8 mouse cellular contexts compared by ENCODE assay signal in the genomic region with DNA sequence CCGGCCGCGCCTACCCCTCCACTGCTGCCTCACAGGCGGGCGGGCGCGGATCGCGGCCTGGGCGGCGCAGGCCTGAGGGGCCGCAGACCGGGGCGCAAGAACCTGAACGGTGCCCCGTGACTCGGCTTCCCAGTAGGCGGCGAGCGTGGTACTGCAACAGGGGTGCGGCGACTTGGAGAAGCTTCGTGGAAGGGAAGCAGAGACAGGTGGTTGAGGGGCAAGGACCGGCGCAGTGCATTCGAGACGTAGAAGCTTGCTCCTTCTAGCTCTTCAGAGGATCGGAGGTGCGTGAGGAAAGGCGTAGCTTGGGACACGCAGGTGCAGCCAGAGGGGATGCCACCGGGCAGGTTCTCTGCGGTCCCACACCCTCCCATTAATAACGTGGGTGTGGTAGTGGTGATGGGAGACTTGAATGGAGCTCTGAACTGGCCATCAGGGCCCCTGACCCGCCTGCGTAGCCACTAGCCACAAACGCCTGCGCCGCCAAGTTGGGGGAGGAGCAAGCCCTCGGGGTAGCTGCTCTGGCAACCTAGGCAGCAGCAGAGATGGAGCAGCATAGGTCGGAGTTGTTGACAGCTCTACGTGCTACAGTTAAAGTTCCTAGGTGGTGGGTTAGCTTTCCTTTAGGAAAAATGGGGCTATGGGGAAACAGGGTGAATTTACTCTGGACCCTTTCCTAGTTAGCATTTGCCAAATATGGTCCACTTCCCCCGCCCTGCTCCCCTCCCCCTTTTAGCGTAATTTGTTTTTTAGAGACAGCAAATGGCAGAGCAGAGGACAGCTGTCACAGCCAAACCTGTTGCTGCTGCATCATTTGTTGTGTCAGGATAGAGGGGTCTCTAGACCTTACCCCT. TPM values are rescaled to one million over a fixed set of nuclear protein-coding genes. Genes with fewer than 3 reads are reported as not detected.
A peak's percentile ranks its signal among the peaks of the same experiment; 100 is the strongest.
DNase-seq lines count a peak whose midpoint lies in the region; ATAC-seq and TF ChIP-seq lines count a peak whose summit lies in the region.

No protein-coding gene starts in this region.

- H3K9me3 ChIP-seq in heart, embryonic 12.5 days (replicated peaks) = no peaks in the 10 kb centered on the region
- no peaks in the 10 kb centered on the region for H3K9me3 ChIP-seq in kidney, embryonic 16.5 days (ENCODE audit: low read length)
- no peaks in the 10 kb centered on the region for H3K9me3 ChIP-seq in midbrain, postnatal 0 days (ENCODE audit: low read length)

- peaks cover 23% of the 10 kb centered on the region for H3K4me1 ChIP-seq in heart, embryonic 12.5 days (replicated peaks)
- H3K4me1 ChIP-seq in kidney, embryonic 16.5 days (ENCODE audit: insufficient read depth, low read length) = peaks cover 10% of the 10 kb centered on the region; the same call in 1 of the 2 replicates
- peaks cover 18% of the 10 kb centered on the region; the same call in 1 of the 2 replicates for H3K4me1 ChIP-seq in midbrain, postnatal 0 days (ENCODE audit: insufficient read depth, low read length)

- TF ChIP-seq CTCF in midbrain, postnatal 0 days (IDR thresholded peaks at IDR 0.05) = no peak; the same call in 1 of the 2 replicates

- H3K9ac ChIP-seq in heart, embryonic 12.5 days = peak overlapping the region; percentile 86
- peak overlapping the region; percentile 86 for H3K9ac ChIP-seq in kidney, embryonic 16.5 days (replicated peaks; ENCODE audit: low read length)
- peak overlapping the region; percentile 67 for H3K9ac ChIP-seq in midbrain, postnatal 0 days (replicated peaks; ENCODE audit: low read length, poor library complexity, severe bottlenecking)

- H3K4me3 ChIP-seq in heart, embryonic 12.5 days = peak overlapping the region; percentile 79
- peak overlapping the region; percentile 73 for H3K4me3 ChIP-seq in kidney, embryonic 16.5 days (ENCODE audit: low read length)
- peak overlapping the region; percentile 67 for H3K4me3 ChIP-seq in midbrain, postnatal 0 days (ENCODE audit: low read depth, low read length)

- peak; percentile 62 for ATAC-seq in CD4-positive, CD25-positive, alpha-beta regulatory T cell, adult 4 months
- ATAC-seq in erythroid progenitor cell, adult 5-6 weeks (replicated peaks; ENCODE audit: low FRiP score, poor library complexity, severe bottlenecking) = peak; percentile 78
- ATAC-seq in heart, embryonic 12.5 days (ENCODE audit: insufficient number of reproducible peaks, low FRiP score) = peak; percentile 93
- ATAC-seq in kidney, embryonic 16.5 days (ENCODE audit: low FRiP score, low TSS enrichment) = peak; percentile 96
- peak; percentile 84 for ATAC-seq in midbrain, postnatal 0 days (ENCODE audit: low FRiP score)

- H3K36me3 ChIP-seq in heart, embryonic 12.5 days = no peaks in the 10 kb centered on the region
- no peaks in the 10 kb centered on the region for H3K36me3 ChIP-seq in kidney, embryonic 16.5 days (ENCODE audit: insufficient read depth, low read length)
- H3K36me3 ChIP-seq in midbrain, postnatal 0 days (ENCODE audit: insufficient read depth, low read length) = no peaks in the 10 kb centered on the region
- H3K36me3 ChIP-seq in splenic B cell, adult 2 months (ENCODE audit: control insufficient read depth, insufficient read depth, low read length, poor library complexity, severe bottlenecking) = no peaks in the 10 kb centered on the region

- DNase-seq in brain, embryonic 18.5 days (ENCODE audit: low read depth, low spot score) = peak; percentile 37
- peak; percentile 85 for DNase-seq in liver
- DNase-seq in midbrain, postnatal 0 days (ENCODE audit: low spot score) = peak; percentile 61
- peak; percentile 52 for DNase-seq in splenic B cell, adult 2 months (ENCODE audit: low read depth, low spot score)

- peak overlapping the region; percentile 58 for H3K27ac ChIP-seq in heart, embryonic 12.5 days (ENCODE audit: poor library complexity, severe bottlenecking)
- peak overlapping the region; percentile 71; the same call in 1 of the 2 replicates for H3K27ac ChIP-seq in kidney, embryonic 16.5 days (ENCODE audit: low read length)
- peak overlapping the region; percentile 78 for H3K27ac ChIP-seq in midbrain, postnatal 0 days (ENCODE audit: low read depth, low read length)

- H3K27me3 ChIP-seq in heart, embryonic 12.5 days (replicated peaks) = no peaks in the 10 kb centered on the region
- H3K27me3 ChIP-seq in kidney, embryonic 16.5 days (ENCODE audit: insufficient read depth, low read length) = no peaks in the 10 kb centered on the region; the same call in 1 of the 2 replicates
- no peaks in the 10 kb centered on the region for H3K27me3 ChIP-seq in midbrain, postnatal 0 days (ENCODE audit: insufficient read depth, low read length)
- H3K27me3 ChIP-seq in splenic B cell, adult 2 months (ENCODE audit: control insufficient read depth, insufficient read depth, low read length, poor library complexity, severe bottlenecking) = no peaks in the 10 kb centered on the region

- peak overlapping the region; percentile 94 for H3K4me2 ChIP-seq in heart, embryonic 12.5 days
- H3K4me2 ChIP-seq in kidney, embryonic 16.5 days (replicated peaks; ENCODE audit: low read depth, low read length) = peak overlapping the region; percentile 94
- H3K4me2 ChIP-seq in midbrain, postnatal 0 days (ENCODE audit: low read depth, low read length, poor library complexity, severe bottlenecking) = peak overlapping the region; percentile 61

- WGBS in heart, embryonic 12.5 days = under 1% methylated on average over 44 of the region's 44 CpGs
- WGBS in kidney, embryonic 16.5 days = 1% methylated on average over 35 of the region's 44 CpGs
- 1% methylated on average over 40 of the region's 44 CpGs for WGBS in midbrain, postnatal 0 days

RNA-seq across cellular contexts. Expression of a gene that starts 38.1 kb away (rescaled TPM):
- polyA plus RNA-seq in CD4-positive, CD25-positive, alpha-beta regulatory T cell, adult 4 months (2017; shearing (Covaris generic)) = under 1 TPM in 1 of 2 experiments, not detected in 1; 0.48 TPM
- total RNA-seq in erythroid progenitor cell, adult 5-6 weeks (2015; ENCODE audit: low replicate concordance) = 3.2 and 10.1 TPM in 2 replicates
- 4.4 and 5.1 TPM in 2 replicates for total RNA-seq in erythroid progenitor cell, adult 5-6 weeks (2017; ENCODE audit: low replicate concordance)
- polyA plus RNA-seq in heart, embryonic 12.5 days (2016; fragmentation: Nextera tagmentation; extraction: Ambion mirVana) = 86.2 and 91.5 TPM in 2 replicates
- polyA plus RNA-seq in kidney, embryonic 16.5 days (2015; fragmentation: Nextera tagmentation; extraction: Ambion mirVana) = 106 and 114 TPM in 2 replicates
- 18.5 and 23.9 TPM in 2 replicates for total RNA-seq in midbrain, postnatal 0 days (2014; rRNA removed)
- polyA plus RNA-seq in midbrain, postnatal 0 days (2015; fragmentation: Nextera tagmentation; extraction: Ambion mirVana) = 17.6 and 20.3 TPM in 2 replicates

Comparison
In these comparisons a context has a peak if more than half of its experiments do, and no peak if none do; other contexts are left out.
1. Peak in every context shown above with its lines: DNase-seq, ATAC-seq, H3K4me3 ChIP-seq and H3K27ac ChIP-seq.
2. RNA of a gene that starts 38.1 kb away (polyA plus RNA-seq): 106 to 114 TPM in kidney, embryonic 16.5 days, 86.2 to 91.5 TPM in heart, embryonic 12.5 days and 17.6 to 20.3 TPM in midbrain, postnatal 0 days; 0.48 TPM in CD4-positive, CD25-positive, alpha-beta regulatory T cell, adult 4 months; every median in the first group is over 10 times any median in the second.